Mouse (Mus musculus) hindbrain, embryonic 12.5 days (tissue): ENCODE data around the gene Dnajc19. TPM values are rescaled to one million over a fixed set of nuclear protein-coding genes. Genes with fewer than 3 reads are reported as not detected.

ENCODE experiments used
- ATAC-seq: fragments of 200-750 bp; cut with Nextera tagmentation; 2 replicates; pipeline ENCODE4 v1.8.0; 2017; ENCODE audit warnings: moderate TSS enrichment; ENCODE audit not compliant: low FRiP score
- H3K27ac ChIP-seq: fragments of 300-500 bp; sonication (generic); 2 replicates; pipeline ENCODE4 v1.5.1; 2016; ENCODE audit warnings: mild to moderate bottlenecking
- H3K27me3 ChIP-seq: fragments of 300-500 bp; sonication (generic); 2 replicates; pipeline ENCODE4 v1.6.1; 2016; ENCODE audit warnings: mild to moderate bottlenecking
- H3K36me3 ChIP-seq: fragments of 300-500 bp; sonication (generic); 2 replicates; pipeline ENCODE4 v1.6.1; 2016; ENCODE audit warnings: mild to moderate bottlenecking
- H3K4me1 ChIP-seq: fragments of 300-500 bp; sonication (generic); 2 replicates; pipeline ENCODE4 v1.6.1; 2016
- H3K4me2 ChIP-seq: fragments of 300-500 bp; sonication (generic); replicated peaks from 2 replicates; pipeline ENCODE4 v1.6.1; 2016; ENCODE audit warnings: mild to moderate bottlenecking
- H3K4me3 ChIP-seq: fragments of 300-500 bp; sonication (generic); 2 replicates; pipeline ENCODE4 v1.5.1; 2016; ENCODE audit warnings: mild to moderate bottlenecking
- H3K9ac ChIP-seq: fragments of 300-500 bp; sonication (generic); 2 replicates; pipeline ENCODE4 v1.6.1; 2016; ENCODE audit warnings: mild to moderate bottlenecking, moderate library complexity
- H3K9me3 ChIP-seq: fragments of 300-500 bp; sonication (generic); replicated peaks from 2 replicates; pipeline ENCODE4 v1.6.1; 2016; ENCODE audit warnings: mild to moderate bottlenecking
- WGBS: fragments of 180-500 bp; shearing (Covaris S2); methylation state at CpG from one replicate; pipeline ENCODE4 v1.1.7; 2016; 5-methylcytosine and 5-hydroxymethylcytosine counted together
- polyA plus RNA-seq: library from polyadenylated mRNA; unstranded; fragments of >200 nt; fragmentation: Nextera tagmentation; extraction: Ambion mirVana; gene quantifications from 2 replicates; pipeline ENCODE4 v1.2.1, GENCODE M21; 2016

Gene Dnajc19
- polyA plus RNA-seq: 117 and 132 TPM in 2 replicates

- 1% methylated on average over 50 of the region's 50 CpGs for WGBS
- peak within 1 kb of the TSS; percentile 81 for H3K9ac ChIP-seq
- no peaks in the 10 kb centered on the region for H3K9me3 ChIP-seq
- ATAC-seq: peak; percentile 94
- peak within 1 kb of the TSS; percentile 77 for H3K4me3 ChIP-seq
- peaks cover 15% of the 10 kb centered on the region for H3K4me1 ChIP-seq
- no peaks in the 10 kb centered on the region for H3K27me3 ChIP-seq
- peak within 1 kb of the TSS; percentile 52 for H3K4me2 ChIP-seq
- H3K36me3 ChIP-seq: peaks cover 3% of the 10 kb centered on the region; the same call in 1 of the 2 replicates
- peak within 1 kb of the TSS; percentile 78 for H3K27ac ChIP-seq
Measured at GRCm38 (mm10) chr3:34080900-34081662, at the start of gene Dnajc19. TSS of gene Dnajc19 (minus strand) at chr3:34081321.

GRCm38 (mm10) chr3:34129957-34130356 is 48.8 kb upstream of the Dnajc19 start:
- Histone ChIP-seq H3K27ac (no peak overlapping the region), H3K36me3 (no peaks in the 10 kb centered on the region), H3K4me3 (no peak overlapping the region), H3K27me3 (no peaks in the 10 kb centered on the region), H3K4me1 (no peaks in the 10 kb centered on the region), H3K9me3 (no peaks in the 10 kb centered on the region), H3K4me2 (no peak overlapping the region), H3K9ac (no peak overlapping the region)
- ATAC-seq: no peak
- WGBS: 91% methylated on average over 6 of the region's 6 CpGs

DNA sequence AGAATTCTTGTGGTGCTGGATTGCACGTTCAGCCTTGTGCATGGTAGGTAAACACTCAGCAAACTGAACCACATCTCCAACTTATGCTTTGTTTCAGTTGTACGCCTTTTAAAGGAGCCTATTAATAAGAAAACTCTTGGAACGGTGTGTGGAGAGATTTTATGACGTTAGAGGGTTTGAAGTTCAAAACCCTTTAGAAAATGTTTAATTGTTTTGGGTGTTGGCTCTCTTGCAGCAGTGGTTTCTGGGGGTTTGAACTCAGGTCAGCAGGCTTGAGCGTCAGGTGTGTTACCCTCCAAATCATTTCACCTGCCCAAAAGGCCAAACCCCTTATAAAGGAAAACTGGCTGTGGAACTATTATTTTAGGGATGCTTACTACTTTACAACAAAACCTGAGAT is 40.2 kb upstream of the Dnajc19 start:
- ATAC-seq: no peak
- no peak overlapping the region for H3K27ac ChIP-seq
- H3K4me3 ChIP-seq: no peak overlapping the region
- no peak overlapping the region for H3K9ac ChIP-seq
- no peak overlapping the region for H3K4me2 ChIP-seq
- no peaks in the 10 kb centered on the region for H3K27me3 ChIP-seq
- WGBS: 88% methylated on average over 5 of the region's 5 CpGs
- H3K4me1 ChIP-seq: no peaks in the 10 kb centered on the region
- H3K9me3 ChIP-seq: no peaks in the 10 kb centered on the region
- H3K36me3 ChIP-seq: no peaks in the 10 kb centered on the region

DNA sequence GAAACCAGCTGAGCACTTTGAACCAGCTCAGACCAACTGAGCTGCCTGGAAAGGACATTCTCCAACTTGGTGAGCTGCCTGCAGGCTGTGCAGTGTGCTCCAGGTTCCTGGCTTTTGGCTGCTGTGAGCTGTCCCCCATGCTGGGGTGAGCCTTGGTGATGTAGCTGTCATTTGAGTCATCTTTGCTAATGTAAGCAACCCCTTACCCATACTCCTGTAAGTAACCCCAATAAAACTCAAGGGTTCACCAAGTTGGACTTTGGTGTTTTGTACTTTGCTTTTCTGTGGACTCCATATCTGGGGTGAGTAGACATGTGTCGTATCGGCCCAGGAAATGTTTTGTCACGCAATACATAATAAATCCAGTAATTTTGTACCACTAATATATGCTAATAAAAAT is 39.7 kb upstream of the Dnajc19 start:
- WGBS: 93% methylated on average over 3 of the region's 3 CpGs
- Histone ChIP-seq H3K4me2 (no peak overlapping the region), H3K36me3 (no peaks in the 10 kb centered on the region), H3K9ac (no peak overlapping the region), H3K27me3 (no peaks in the 10 kb centered on the region), H3K4me3 (no peak overlapping the region), H3K9me3 (no peaks in the 10 kb centered on the region), H3K4me1 (0 out of 2 replicates have a peak, but pooled peaks cover 3% of the 10 kb centered on the region), H3K27ac (no peak overlapping the region)
- ATAC-seq: no peak

- WGBS: 49% methylated on average over 4 of the region's 4 CpGs
- Histone ChIP-seq H3K4me3 (no peak overlapping the region), H3K9me3 (no peaks in the 10 kb centered on the region), H3K27ac (no peak overlapping the region), H3K27me3 (no peaks in the 10 kb centered on the region), H3K36me3 (no peaks in the 10 kb centered on the region), H3K4me2 (no peak overlapping the region), H3K9ac (no peak overlapping the region), H3K4me1 (0 out of 2 replicates have a peak, but pooled peaks cover 6% of the 10 kb centered on the region)
- ATAC-seq: no peak
Measured at GRCm38 (mm10) chr3:34119869-34120268, 38.7 kb upstream of the Dnajc19 start.

DNA sequence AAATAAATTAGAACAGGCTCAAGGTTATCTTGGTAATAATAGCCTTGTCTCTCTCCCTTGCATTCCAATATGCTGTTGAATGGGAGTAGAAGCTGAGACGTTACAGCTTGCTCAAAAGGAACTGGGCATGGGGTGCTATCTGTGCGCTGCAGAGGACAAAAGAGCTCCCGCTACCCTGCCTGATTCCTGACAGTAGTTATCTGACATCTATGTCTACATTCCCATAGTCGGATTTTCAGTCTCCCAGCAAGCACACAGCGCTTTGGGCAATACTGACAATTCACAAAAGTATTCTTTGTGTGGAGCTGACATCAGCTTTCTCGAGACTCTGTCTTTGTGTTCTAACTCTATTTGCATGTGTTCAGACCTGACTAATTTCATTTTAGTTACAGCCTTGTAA is 34.7 kb upstream of the Dnajc19 start:
- H3K4me3 ChIP-seq: no peak overlapping the region
- ATAC-seq: 0 out of 2 replicates have a peak, but pooled peaks have one; percentile 26
- H3K27ac ChIP-seq: no peak overlapping the region
- 0 out of 2 replicates have a peak, but pooled peaks cover 6% of the 10 kb centered on the region for H3K4me1 ChIP-seq
- H3K36me3 ChIP-seq: no peaks in the 10 kb centered on the region
- H3K9me3 ChIP-seq: no peaks in the 10 kb centered on the region
- H3K4me2 ChIP-seq: no peak overlapping the region
- no peak overlapping the region for H3K9ac ChIP-seq
- H3K27me3 ChIP-seq: no peaks in the 10 kb centered on the region
- WGBS: 31% methylated on average over 6 of the region's 6 CpGs

DNA sequence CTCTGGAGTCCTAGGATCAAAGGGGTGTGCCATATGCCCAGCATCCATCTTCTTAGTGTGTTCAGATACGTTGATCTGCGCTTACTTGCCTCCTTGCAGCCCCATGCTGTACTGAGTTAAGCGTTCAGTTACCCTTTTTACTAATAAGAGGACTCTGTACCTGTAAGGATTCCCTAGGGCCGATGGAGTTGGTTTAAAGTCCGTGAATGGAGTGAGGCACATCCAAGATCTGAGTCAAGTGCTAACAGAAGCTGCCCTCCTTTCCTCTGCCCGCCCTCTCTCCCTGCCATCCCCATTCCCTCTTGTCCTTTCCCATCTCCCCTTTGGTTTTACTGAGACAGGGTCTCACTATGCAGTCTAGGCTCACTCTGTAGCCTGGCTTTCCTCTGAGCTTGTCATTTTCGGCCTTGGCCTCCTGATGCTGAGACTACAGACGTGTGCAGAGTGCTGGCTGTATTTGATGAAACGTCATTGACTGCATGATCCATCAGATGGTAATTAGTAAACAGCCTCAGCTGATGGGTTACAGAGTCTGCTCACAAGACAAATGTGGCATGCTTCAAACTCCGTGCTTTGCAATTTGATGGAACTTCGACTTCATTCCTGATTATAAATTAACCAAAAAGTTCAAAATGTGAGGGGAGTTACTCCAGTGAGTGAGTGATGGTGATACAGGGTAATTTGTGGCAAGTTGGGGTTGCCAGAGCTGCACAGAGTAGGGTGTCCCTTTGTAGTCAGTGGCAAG is 31.0 kb upstream of the Dnajc19 start:
- H3K27me3 ChIP-seq: no peaks in the 10 kb centered on the region
- ATAC-seq: no peak
- H3K27ac ChIP-seq: no peak overlapping the region
- H3K4me2 ChIP-seq: no peak overlapping the region
- no peaks in the 10 kb centered on the region for H3K9me3 ChIP-seq
- H3K4me1 ChIP-seq: 0 out of 2 replicates have a peak, but pooled peaks cover 6% of the 10 kb centered on the region
- no peaks in the 10 kb centered on the region for H3K36me3 ChIP-seq
- H3K4me3 ChIP-seq: no peak overlapping the region
- H3K9ac ChIP-seq: no peak overlapping the region
- WGBS: 78% methylated on average over 11 of the region's 11 CpGs

- no peak overlapping the region for H3K27ac ChIP-seq
- no peak overlapping the region for H3K4me3 ChIP-seq
- no peak for ATAC-seq
- no peaks in the 10 kb centered on the region for H3K36me3 ChIP-seq
- no peak overlapping the region for H3K4me2 ChIP-seq
- no peak overlapping the region for H3K9ac ChIP-seq
- H3K9me3 ChIP-seq: no peaks in the 10 kb centered on the region
- WGBS: 76% methylated on average over 3 of the region's 3 CpGs
- no peaks in the 10 kb centered on the region for H3K27me3 ChIP-seq
- H3K4me1 ChIP-seq: peaks cover 9% of the 10 kb centered on the region
Measured at GRCm38 (mm10) chr3:34107631-34108030, 26.5 kb upstream of the Dnajc19 start.

DNA sequence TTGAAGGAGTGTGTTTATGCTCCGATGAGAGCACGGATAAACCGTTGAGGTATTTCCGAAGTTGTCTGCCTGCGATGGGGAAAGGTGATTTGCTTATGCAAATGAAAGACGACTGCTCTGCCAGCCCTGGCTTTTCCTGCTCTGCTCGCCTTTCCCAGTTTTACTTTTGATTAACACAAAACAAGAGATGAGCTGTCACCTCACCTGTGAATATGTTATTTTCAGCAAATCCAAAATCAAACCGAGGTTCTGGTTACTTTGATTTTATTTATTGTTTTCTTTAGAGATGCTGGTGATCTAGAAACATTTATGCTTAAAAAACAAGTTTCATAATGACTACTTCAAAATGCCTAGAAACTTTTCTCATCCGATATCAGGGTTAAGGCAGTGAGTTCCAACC is 25.3 kb upstream of the Dnajc19 start:
- H3K27ac ChIP-seq: no peak overlapping the region
- H3K9ac ChIP-seq: no peak overlapping the region
- no peak overlapping the region for H3K4me2 ChIP-seq
- no peaks in the 10 kb centered on the region for H3K27me3 ChIP-seq
- peaks cover 9% of the 10 kb centered on the region for H3K4me1 ChIP-seq
- 25% methylated on average over 9 of the region's 9 CpGs for WGBS
- no peaks in the 10 kb centered on the region for H3K9me3 ChIP-seq
- no peak for ATAC-seq
- no peak overlapping the region for H3K4me3 ChIP-seq
- H3K36me3 ChIP-seq: no peaks in the 10 kb centered on the region

- 20% methylated on average over 7 of the region's 7 CpGs for WGBS
- H3K27me3 ChIP-seq: no peaks in the 10 kb centered on the region
- H3K9ac ChIP-seq: no peak overlapping the region
- H3K9me3 ChIP-seq: no peaks in the 10 kb centered on the region
- no peak overlapping the region for H3K4me2 ChIP-seq
- no peak overlapping the region for H3K27ac ChIP-seq
- H3K36me3 ChIP-seq: no peaks in the 10 kb centered on the region
- ATAC-seq: peak; percentile 66
- peaks cover 9% of the 10 kb centered on the region for H3K4me1 ChIP-seq
- no peak overlapping the region for H3K4me3 ChIP-seq
Measured at GRCm38 (mm10) chr3:34103902-34104672, 23.0 kb upstream of the Dnajc19 start.

DNA sequence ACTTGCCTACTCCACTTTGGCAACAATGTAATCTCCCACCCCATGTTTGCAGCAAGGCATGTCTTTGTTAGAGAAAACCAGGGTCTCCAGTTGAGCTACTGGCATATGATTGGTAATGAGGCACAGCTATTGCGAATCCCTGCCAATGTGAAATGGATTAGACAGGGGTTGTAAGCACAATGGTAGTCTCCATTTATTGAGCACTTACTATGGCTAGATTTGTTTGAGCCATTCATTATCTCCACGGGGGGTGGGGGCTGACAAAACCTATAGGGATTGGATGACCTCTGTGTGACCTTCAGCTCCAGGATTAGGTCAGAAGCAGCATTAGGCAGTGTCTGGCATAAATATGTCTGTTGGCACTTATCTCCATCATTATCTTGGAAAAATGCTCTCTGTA is 21.8 kb upstream of the Dnajc19 start:
- 54% methylated on average over 2 of the region's 2 CpGs for WGBS
- H3K4me2 ChIP-seq: no peak overlapping the region
- H3K36me3 ChIP-seq: no peaks in the 10 kb centered on the region
- no peaks in the 10 kb centered on the region for H3K27me3 ChIP-seq
- H3K4me3 ChIP-seq: no peak overlapping the region
- H3K9ac ChIP-seq: no peak overlapping the region
- H3K27ac ChIP-seq: no peak overlapping the region
- peaks cover 9% of the 10 kb centered on the region for H3K4me1 ChIP-seq
- no peak for ATAC-seq
- H3K9me3 ChIP-seq: no peaks in the 10 kb centered on the region

DNA sequence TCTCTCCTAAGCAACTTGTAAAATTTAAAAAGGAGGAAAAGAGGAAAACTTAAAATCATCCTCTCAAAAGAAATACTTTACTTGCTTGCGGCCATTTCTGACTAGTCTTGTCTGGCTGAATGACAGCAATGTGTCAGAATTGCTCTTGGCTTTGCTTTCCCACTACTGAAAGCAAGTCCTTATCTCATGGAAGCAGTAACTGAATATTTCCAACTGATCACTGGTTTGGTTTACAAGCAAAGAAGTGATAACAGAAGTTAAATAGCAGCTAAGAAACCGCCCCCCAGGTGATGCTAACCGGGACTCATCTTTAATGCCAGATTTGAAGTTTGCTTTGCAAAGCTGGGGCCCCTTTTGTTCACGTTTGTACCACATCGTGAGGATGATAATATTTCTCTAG is 2.5 kb upstream of the Dnajc19 start:
- no peak overlapping the region for H3K4me3 ChIP-seq
- no peak overlapping the region for H3K9ac ChIP-seq
- H3K4me2 ChIP-seq: no peak overlapping the region
- no peaks in the 10 kb centered on the region for H3K27me3 ChIP-seq
- no peaks in the 10 kb centered on the region for H3K36me3 ChIP-seq
- H3K4me1 ChIP-seq: peaks cover 15% of the 10 kb centered on the region
- H3K9me3 ChIP-seq: no peaks in the 10 kb centered on the region
- no peak overlapping the region for H3K27ac ChIP-seq
- 75% methylated on average over 5 of the region's 5 CpGs for WGBS
- ATAC-seq: no peak
